8 mouse cellular contexts compared by ENCODE assay signal in the genomic region with DNA sequence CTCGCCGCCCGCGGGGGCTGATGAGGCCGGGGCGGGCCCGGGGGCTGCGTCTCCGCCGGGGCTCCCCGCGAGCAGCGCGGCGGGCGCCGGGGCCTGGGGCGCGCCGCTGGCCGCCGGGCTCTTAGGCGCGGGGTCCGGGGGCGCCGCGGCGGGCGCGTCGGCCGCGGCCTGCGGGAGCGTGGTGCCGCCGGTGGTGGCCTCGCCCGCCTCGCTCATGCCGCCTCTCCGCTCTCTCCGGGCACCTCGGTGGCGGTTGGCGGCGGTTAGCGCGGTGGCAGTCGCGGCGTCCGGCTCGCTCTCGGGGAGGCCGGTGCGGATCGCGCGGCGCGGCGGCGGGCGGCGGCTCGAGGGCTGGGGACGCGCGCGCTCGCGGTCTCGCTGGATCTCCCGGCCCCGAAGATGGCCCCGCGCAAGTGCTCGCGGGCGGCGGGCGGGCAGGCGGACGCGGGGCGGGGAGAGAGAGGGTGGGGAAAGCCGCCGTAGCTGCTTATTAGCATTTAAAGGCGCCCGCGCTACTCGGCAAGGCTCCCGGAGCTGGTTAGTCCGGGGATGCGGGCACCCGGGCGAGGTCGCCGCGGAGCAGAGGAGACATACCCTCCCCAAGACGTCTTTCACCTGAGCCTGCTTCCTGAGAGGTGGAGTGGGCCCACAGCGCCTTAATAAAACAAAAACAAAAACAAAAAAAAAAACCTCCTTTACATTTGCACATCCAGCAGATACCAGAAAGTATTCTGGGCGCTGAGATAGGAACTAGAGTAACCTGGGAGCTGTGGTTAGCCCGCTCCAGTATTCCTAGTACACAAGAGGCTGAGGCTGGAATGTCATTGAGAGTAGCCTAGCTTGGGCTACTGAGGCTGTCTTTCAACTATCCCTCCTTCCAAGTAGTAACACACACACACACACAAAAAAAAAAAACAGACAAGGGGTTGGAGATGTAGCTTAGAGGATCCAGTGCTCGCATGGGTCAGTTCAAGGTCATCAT. TPM values are rescaled to one million over a fixed set of nuclear protein-coding genes. Genes with fewer than 3 reads are reported as not detected.
A peak's percentile ranks its signal among the peaks of the same experiment; 100 is the strongest.
DNase-seq lines count a peak whose midpoint lies in the region; ATAC-seq and TF ChIP-seq lines count a peak whose summit lies in the region.

Gene Ybx3, minus strand, starts transcription at position 437 of the 982 bp plus-strand sequence.

- no peak for TF ChIP-seq CTCF in kidney, adult 2 months (conservative IDR thresholded peaks at IDR 0.05; ENCODE audit: insufficient read depth, insufficient read length, low read depth, low read length)

- no peak for TF ChIP-seq POLR2A in kidney, adult 2 months (IDR thresholded peaks at IDR 0.05; ENCODE audit: low read depth, low read length)

- H3K27me3 ChIP-seq in embryonic facial prominence, embryonic 12.5 days, result no peaks in the 10 kb centered on the region
- no peaks in the 10 kb centered on the region for H3K27me3 ChIP-seq in kidney, adult 2 months (replicated peaks; ENCODE audit: control insufficient read depth, insufficient read depth, low read length)
- no peaks in the 10 kb centered on the region for H3K27me3 ChIP-seq in limb, embryonic 11.5 days (ENCODE audit: control insufficient read depth, insufficient read depth, low read length)
- H3K27me3 ChIP-seq in midbrain, embryonic 13.5 days, result no peaks in the 10 kb centered on the region

- no peaks in the 10 kb centered on the region for H3K36me3 ChIP-seq in embryonic facial prominence, embryonic 12.5 days
- no peaks in the 10 kb centered on the region for H3K36me3 ChIP-seq in kidney, adult 2 months (ENCODE audit: control insufficient read depth, insufficient read depth, low read length)
- H3K36me3 ChIP-seq in limb, embryonic 11.5 days (ENCODE audit: control insufficient read depth, insufficient read depth, low read length), result no peaks in the 10 kb centered on the region
- H3K36me3 ChIP-seq in midbrain, embryonic 13.5 days, result no peaks in the 10 kb centered on the region

- peaks cover 20% of the 10 kb centered on the region for H3K4me1 ChIP-seq in embryonic facial prominence, embryonic 12.5 days
- H3K4me1 ChIP-seq in kidney, adult 2 months (ENCODE audit: control insufficient read depth, insufficient read depth, low read length), result no peaks in the 10 kb centered on the region
- H3K4me1 ChIP-seq in limb, embryonic 11.5 days (ENCODE audit: control insufficient read depth, insufficient read depth, low read length), result 0 out of 2 replicates have a peak, but pooled peaks cover 2% of the 10 kb centered on the region
- peaks cover 23% of the 10 kb centered on the region for H3K4me1 ChIP-seq in midbrain, embryonic 13.5 days (replicated peaks)

- peak within 1 kb of the TSS; percentile 77 for H3K4me2 ChIP-seq in embryonic facial prominence, embryonic 12.5 days (replicated peaks)
- H3K4me2 ChIP-seq in limb, embryonic 11.5 days (ENCODE audit: low read depth, severe bottlenecking), result peak within 1 kb of the TSS; percentile 85
- peak within 1 kb of the TSS; percentile 93 for H3K4me2 ChIP-seq in midbrain, embryonic 13.5 days (replicated peaks)

- WGBS in embryonic facial prominence, embryonic 12.5 days, result under 1% methylated on average over 76 of the region's 107 CpGs
- WGBS in kidney, adult 2 months, result 2% methylated on average over 102 of the region's 107 CpGs
- WGBS in limb, embryonic 11.5 days, result 1% methylated on average over 61 of the region's 107 CpGs
- under 1% methylated on average over 75 of the region's 107 CpGs for WGBS in midbrain, embryonic 13.5 days

- ATAC-seq in embryonic facial prominence, embryonic 12.5 days (ENCODE audit: insufficient number of reproducible peaks, insufficient read depth, low FRiP score, low TSS enrichment), result peak; percentile 89
- peak; percentile 87 for ATAC-seq in limb, embryonic 11.5 days (ENCODE audit: insufficient number of reproducible peaks, low FRiP score, low TSS enrichment, low read depth)
- peak; percentile 95 for ATAC-seq in midbrain, embryonic 13.5 days

- DNase-seq in 3134 (ENCODE audit: extremely low read depth, insufficient read length, low spot score), result peak; percentile 90
- peak; percentile 91 for DNase-seq in adrenal gland, postnatal 25 days
- peak; percentile 90 to 93 for DNase-seq in heart, adult 18-20 months
- peak; percentile 92 for DNase-seq in kidney, adult 2 months
- DNase-seq in limb, embryonic 11.5 days (ENCODE audit: low spot score), result peak; percentile 82
- peak; percentile 72 for DNase-seq in spleen, adult 12 weeks (ENCODE audit: low spot score)

- H3K9ac ChIP-seq in embryonic facial prominence, embryonic 12.5 days, result peak within 1 kb of the TSS; percentile 85
- peak within 1 kb of the TSS; percentile 88 for H3K9ac ChIP-seq in limb, embryonic 11.5 days (ENCODE audit: low read length)
- H3K9ac ChIP-seq in midbrain, embryonic 13.5 days (replicated peaks), result peak within 1 kb of the TSS; percentile 84

- peak within 1 kb of the TSS; percentile 71 for H3K4me3 ChIP-seq in embryonic facial prominence, embryonic 12.5 days
- peak within 1 kb of the TSS; percentile 66 for H3K4me3 ChIP-seq in kidney, adult 2 months (ENCODE audit: insufficient read depth, low read depth, low read length)
- H3K4me3 ChIP-seq in limb, embryonic 11.5 days (ENCODE audit: low read depth, low read length), result peak within 1 kb of the TSS; percentile 68
- H3K4me3 ChIP-seq in midbrain, embryonic 13.5 days (replicated peaks), result peak within 1 kb of the TSS; percentile 80

- peak within 1 kb of the TSS; percentile 84 for H3K27ac ChIP-seq in embryonic facial prominence, embryonic 12.5 days
- H3K27ac ChIP-seq in kidney, adult 2 months (ENCODE audit: insufficient read depth, low read depth, low read length), result no peak within 1 kb of the TSS; the same call in 1 of the 2 replicates
- peak within 1 kb of the TSS; percentile 70 for H3K27ac ChIP-seq in limb, embryonic 11.5 days (replicated peaks; ENCODE audit: low read depth, low read length)
- H3K27ac ChIP-seq in midbrain, embryonic 13.5 days, result peak within 1 kb of the TSS; percentile 82

- no peaks in the 10 kb centered on the region for H3K9me3 ChIP-seq in embryonic facial prominence, embryonic 12.5 days
- H3K9me3 ChIP-seq in limb, embryonic 11.5 days (ENCODE audit: control insufficient read depth, low read length), result no peaks in the 10 kb centered on the region
- H3K9me3 ChIP-seq in midbrain, embryonic 13.5 days, result no peaks in the 10 kb centered on the region

RNA-seq across cellular contexts. Expression of gene Ybx3, which starts in this region (rescaled TPM):
- 194 and 279 TPM in 2 replicates for total RNA-seq in adrenal gland, postnatal 25 days (2021)
- polyA plus RNA-seq in embryonic facial prominence, embryonic 12.5 days (2016; fragmentation: Nextera tagmentation; extraction: Ambion mirVana), result 37.1 and 40.3 TPM in 2 replicates
- total RNA-seq in heart, adult 18-20 months (2021), result 100 to 1,000 TPM; 209 to 231 TPM
- 38.5 and 38.7 TPM in 2 replicates for polyA plus RNA-seq in kidney, adult 2 months (2012; rRNA removed)
- 43.4 and 54.4 TPM in 2 replicates for polyA plus RNA-seq in limb, embryonic 11.5 days (2014; fragmentation: Nextera tagmentation; extraction: Ambion mirVana)
- polyA plus RNA-seq in midbrain, embryonic 13.5 days (2015; fragmentation: Nextera tagmentation; extraction: Ambion mirVana), result 23.3 and 25.0 TPM in 2 replicates
